Mouse (Mus musculus) midbrain, embryonic 12.5 days (tissue): ENCODE data around the gene Ajm1. TPM values are rescaled to one million over a fixed set of nuclear protein-coding genes. Genes with fewer than 3 reads are reported as not detected.

ENCODE experiments used
- ATAC-seq: fragments of 200-750 bp; cut with Nextera tagmentation; 2 replicates; pipeline ENCODE4 v1.8.0; 2017; ENCODE audit warnings: low read depth, moderate TSS enrichment, moderate library complexity; ENCODE audit not compliant: low FRiP score
- H3K27ac ChIP-seq: fragments of 300-500 bp; sonication (generic); replicated peaks from 2 replicates; pipeline ENCODE4 v1.5.1; 2016; ENCODE audit warnings: mild to moderate bottlenecking
- H3K27me3 ChIP-seq: fragments of 300-500 bp; sonication (generic); 2 replicates; pipeline ENCODE4 v1.6.1; 2016; ENCODE audit warnings: mild to moderate bottlenecking
- H3K36me3 ChIP-seq: fragments of 300-500 bp; sonication (generic); 2 replicates; pipeline ENCODE4 v1.6.1; 2016
- H3K4me1 ChIP-seq: fragments of 300-500 bp; sonication (generic); 2 replicates; pipeline ENCODE4 v1.6.1; 2016
- H3K4me2 ChIP-seq: fragments of 300-500 bp; sonication (generic); replicated peaks from 2 replicates; pipeline ENCODE4 v1.6.1; 2016; ENCODE audit warnings: mild to moderate bottlenecking, moderate library complexity
- H3K4me3 ChIP-seq: fragments of 300-500 bp; sonication (generic); 2 replicates; pipeline ENCODE4 v1.5.1; 2016; ENCODE audit warnings: mild to moderate bottlenecking
- H3K9ac ChIP-seq: fragments of 300-500 bp; sonication (generic); replicated peaks from 2 replicates; pipeline ENCODE4 v1.6.1; 2016; ENCODE audit warnings: mild to moderate bottlenecking, moderate library complexity
- H3K9me3 ChIP-seq: fragments of 300-500 bp; sonication (generic); 2 replicates; pipeline ENCODE4 v1.6.1; 2016; ENCODE audit warnings: mild to moderate bottlenecking
- WGBS: fragments of 180-500 bp; shearing (Covaris S2); methylation state at CpG from one replicate; pipeline ENCODE4 v1.1.7; 2016; 5-methylcytosine and 5-hydroxymethylcytosine counted together
- polyA plus RNA-seq: library from polyadenylated mRNA; unstranded; fragments of >200 nt; fragmentation: Nextera tagmentation; extraction: Ambion mirVana; gene quantifications from 2 replicates; pipeline ENCODE4 v1.2.1, GENCODE M21; 2016

The Ajm1 gene
- polyA plus RNA-seq, 1 experiment from 2014 or later = 1.8 TPM

DNA sequence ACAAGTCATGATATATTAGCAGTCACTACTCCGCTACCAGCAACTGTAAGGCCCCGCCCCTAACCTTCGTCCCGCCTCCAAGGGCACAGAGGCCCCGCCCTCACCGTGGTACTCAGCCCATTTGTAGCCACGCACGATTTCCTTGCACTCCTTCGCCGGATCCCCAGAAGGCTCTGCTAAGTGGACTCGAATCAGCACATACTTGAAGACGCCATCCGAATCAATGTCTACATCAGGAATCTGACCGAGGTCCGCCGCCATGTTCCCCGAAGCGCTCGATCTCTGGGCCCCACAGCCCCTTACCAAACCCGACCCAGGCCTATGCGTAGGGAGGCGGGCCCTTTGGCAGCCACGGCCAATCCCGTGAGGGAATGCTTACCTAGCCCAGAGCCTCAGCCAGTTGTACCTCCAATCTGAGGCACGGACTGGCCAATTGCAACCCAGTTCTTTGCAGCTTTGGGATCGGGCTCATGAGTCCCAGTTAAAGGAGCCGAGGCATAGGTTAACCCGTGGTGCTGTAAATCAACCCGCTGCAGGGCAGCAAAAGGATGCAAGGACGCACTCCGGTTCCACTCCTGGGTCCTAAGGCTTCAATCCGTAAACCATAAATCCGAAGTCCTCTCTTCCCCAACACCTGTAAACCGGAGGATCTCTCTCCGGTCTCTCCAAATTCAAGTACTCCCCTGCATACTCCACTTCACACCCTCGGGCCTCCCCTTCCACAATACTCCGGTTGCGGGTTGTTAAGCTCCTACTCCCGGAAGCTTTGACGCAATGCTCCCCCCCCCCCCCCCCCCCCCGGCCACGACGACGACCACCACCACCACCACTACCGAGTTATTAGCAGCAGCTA, 6.8 kb downstream of the Ajm1 start, which contains the start of the genes Mamdc4 and Phpt1:
Gene Mamdc4 (minus strand): TSS at position 267 of the 853 bp plus-strand sequence.
Gene Phpt1 (minus strand): TSS at position 646 of the 853 bp plus-strand sequence.
- Histone ChIP-seq H3K4me3 (peak within 1 kb of the TSS; percentile 58), H3K9ac (peak within 1 kb of the TSS; percentile 66), H3K4me2 (peak within 1 kb of the TSS; percentile 94), H3K27me3 (peaks cover 42% of the 10 kb centered on the region), H3K36me3 (peaks cover 23% of the 10 kb centered on the region), H3K9me3 (no peaks in the 10 kb centered on the region), H3K27ac (peak within 1 kb of the TSS; percentile 86), H3K4me1 (peaks cover 48% of the 10 kb centered on the region)
- WGBS = under 1% methylated on average over 39 of the region's 45 CpGs
- peak; percentile 98 for ATAC-seq

GRCm38 (mm10) chr2:25574136-25574535, 7.4 kb downstream of the Ajm1 start:
- Histone ChIP-seq H3K4me1 (peaks cover 42% of the 10 kb centered on the region), H3K4me2 (peak overlapping the region; percentile 94), H3K9ac (peak overlapping the region; percentile 63), H3K27ac (peak overlapping the region; percentile 86; the same call in 1 of the 2 replicates), H3K27me3 (peaks cover 36% of the 10 kb centered on the region), H3K4me3 (peak overlapping the region; percentile 58), H3K36me3 (peaks cover 30% of the 10 kb centered on the region), H3K9me3 (no peaks in the 10 kb centered on the region)
- 0 out of 2 replicates have a peak, but pooled peaks have one; percentile 7 for ATAC-seq
- WGBS = 20% methylated on average over 11 of the region's 11 CpGs

DNA sequence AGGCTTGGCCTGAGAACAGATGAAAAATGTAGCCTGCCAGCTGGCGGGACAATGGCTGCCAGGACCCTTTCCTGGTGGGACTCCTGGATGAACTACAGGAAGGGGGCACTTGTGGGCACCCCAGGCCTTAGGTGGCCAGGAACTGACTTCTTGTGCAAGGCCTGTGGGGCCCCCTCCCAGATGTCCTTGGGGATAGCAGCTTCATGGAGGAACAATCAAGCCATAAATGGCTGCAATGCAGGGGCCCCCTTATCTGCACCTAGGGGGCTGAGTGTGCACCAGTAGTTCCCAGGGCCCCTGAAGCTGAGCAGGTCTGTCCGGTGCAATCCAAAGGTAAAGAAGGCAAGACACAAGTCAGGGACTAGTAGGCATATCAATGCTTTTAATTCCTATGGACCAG, 8.5 kb downstream of the Ajm1 start:
- Histone ChIP-seq H3K36me3 (peaks cover 40% of the 10 kb centered on the region), H3K4me1 (peaks cover 36% of the 10 kb centered on the region), H3K4me3 (peak overlapping the region; percentile 58), H3K9me3 (no peaks in the 10 kb centered on the region), H3K27ac (no peak overlapping the region), H3K4me2 (0 out of 2 replicates have a peak overlapping the region, but pooled peaks have one; percentile 94), H3K27me3 (peaks cover 25% of the 10 kb centered on the region), H3K9ac (peak overlapping the region; percentile 15; the same call in 1 of the 2 replicates)
- ATAC-seq = no peak
- 93% methylated on average over 2 of the region's 2 CpGs for WGBS

- H3K27ac ChIP-seq = no peak overlapping the region
- ATAC-seq = no peak
- H3K4me1 ChIP-seq = peaks cover 26% of the 10 kb centered on the region
- H3K27me3 ChIP-seq = peaks cover 7% of the 10 kb centered on the region
- no peak overlapping the region for H3K4me3 ChIP-seq
- H3K9me3 ChIP-seq = no peaks in the 10 kb centered on the region
- peaks cover 53% of the 10 kb centered on the region for H3K36me3 ChIP-seq
- H3K4me2 ChIP-seq = no peak overlapping the region
- no peak overlapping the region for H3K9ac ChIP-seq
- 99% methylated on average over 4 of the region's 4 CpGs for WGBS
Observed at GRCm38 (mm10) chr2:25571221-25571620, 10.3 kb downstream of the Ajm1 start.

DNA sequence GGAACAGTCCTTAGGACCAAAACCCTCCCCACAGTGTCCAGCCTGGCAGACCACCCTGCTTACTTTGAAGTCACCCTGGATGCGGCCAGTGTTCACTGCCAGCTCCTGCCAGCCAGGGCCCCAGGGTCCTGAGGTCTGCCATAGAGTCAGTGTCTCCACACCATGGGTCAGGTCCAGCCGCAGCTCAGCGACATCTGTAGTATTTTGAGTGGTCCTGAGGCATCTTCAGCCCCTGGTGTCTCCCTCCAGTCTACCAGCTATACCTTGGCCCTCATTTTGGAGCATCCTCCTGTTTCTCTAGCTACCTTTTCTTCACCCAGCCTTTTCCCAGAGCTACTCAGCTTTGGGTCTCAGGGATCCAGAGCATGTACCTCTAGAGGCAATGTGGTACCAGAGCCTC, 12.2 kb downstream of the Ajm1 start:
- H3K36me3 ChIP-seq = peaks cover 69% of the 10 kb centered on the region

GRCm38 (mm10) chr2:25568473-25569019, 13.0 kb downstream of the Ajm1 start:
- Histone ChIP-seq H3K36me3 (peaks cover 77% of the 10 kb centered on the region), H3K9ac (no peak overlapping the region), H3K9me3 (no peaks in the 10 kb centered on the region), H3K4me2 (no peak overlapping the region), H3K4me3 (no peak overlapping the region), H3K27ac (no peak overlapping the region), H3K4me1 (peaks cover 8% of the 10 kb centered on the region), H3K27me3 (no peaks in the 10 kb centered on the region)
- 81% methylated on average over 6 of the region's 6 CpGs for WGBS
- ATAC-seq = no peak

More for the DNA sequence above, 12.2 kb downstream of the Ajm1 start:
- Histone ChIP-seq H3K9me3 (no peaks in the 10 kb centered on the region), H3K27ac (no peak overlapping the region), H3K4me1 (peaks cover 15% of the 10 kb centered on the region), H3K4me3 (no peak overlapping the region), H3K9ac (no peak overlapping the region), H3K27me3 (no peaks in the 10 kb centered on the region), H3K4me2 (no peak overlapping the region)
- no peak for ATAC-seq
- 92% methylated on average over 3 of the region's 3 CpGs for WGBS

DNA sequence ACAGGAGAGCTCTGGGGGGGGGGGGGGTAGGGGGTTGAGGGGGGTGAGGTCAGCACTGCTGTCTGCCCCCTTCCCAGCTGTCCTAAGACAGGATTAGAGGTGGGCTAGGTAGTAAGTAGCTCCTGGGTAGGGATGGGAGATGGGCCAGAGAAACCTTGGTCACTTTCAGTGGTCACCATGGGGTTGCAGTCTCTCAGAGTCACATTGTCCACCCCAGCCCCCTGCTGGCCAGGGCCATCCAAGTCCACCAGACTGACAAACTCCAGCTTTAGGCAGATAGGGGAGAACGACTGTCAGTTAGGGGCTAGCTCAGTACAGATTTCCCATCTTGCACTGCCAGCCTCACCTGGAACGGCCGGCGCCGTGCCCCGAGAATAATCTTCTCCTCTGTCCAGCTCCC, 15.0 kb downstream of the Ajm1 start:
- Histone ChIP-seq H3K4me2 (no peak overlapping the region), H3K4me3 (no peak overlapping the region), H3K9me3 (no peaks in the 10 kb centered on the region), H3K9ac (no peak overlapping the region), H3K4me1 (no peaks in the 10 kb centered on the region), H3K36me3 (peaks cover 83% of the 10 kb centered on the region), H3K27me3 (no peaks in the 10 kb centered on the region), H3K27ac (no peak overlapping the region; the same call in 1 of the 2 replicates)
- ATAC-seq = no peak
- WGBS = 92% methylated on average over 6 of the region's 6 CpGs

- peaks cover 85% of the 10 kb centered on the region for H3K36me3 ChIP-seq
- no peaks in the 10 kb centered on the region for H3K9me3 ChIP-seq
- H3K27me3 ChIP-seq = no peaks in the 10 kb centered on the region
- H3K27ac ChIP-seq = no peak overlapping the region
- no peak overlapping the region for H3K4me3 ChIP-seq
- no peak for ATAC-seq
- no peak overlapping the region for H3K4me2 ChIP-seq
- WGBS = 86% methylated on average over 8 of the region's 8 CpGs
- H3K4me1 ChIP-seq = no peaks in the 10 kb centered on the region
- H3K9ac ChIP-seq = no peak overlapping the region
Observed at GRCm38 (mm10) chr2:25565741-25566140, 15.8 kb downstream of the Ajm1 start.

DNA sequence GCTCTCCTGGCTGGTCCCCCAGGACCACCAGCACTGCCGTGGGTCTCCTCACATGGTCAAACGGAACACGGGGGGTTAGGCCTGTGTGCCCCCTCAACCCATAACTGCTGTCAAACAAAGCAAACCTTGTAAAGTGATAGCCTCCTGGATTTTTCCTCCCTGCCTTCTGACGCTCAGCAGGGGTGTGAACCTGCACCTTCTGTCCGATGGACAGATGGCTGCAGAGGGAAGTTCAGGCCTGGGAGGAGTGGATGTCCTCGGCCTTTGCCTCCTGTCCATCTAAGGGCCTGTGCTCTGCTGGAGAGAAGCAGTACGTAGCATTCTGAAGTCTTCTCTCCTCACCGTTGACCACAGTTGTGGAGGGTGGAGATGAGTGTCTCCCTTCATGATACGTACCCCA, 19.6 kb downstream of the Ajm1 start:
- WGBS = 85% methylated on average over 9 of the region's 9 CpGs
- Histone ChIP-seq H3K36me3 (peaks cover 60% of the 10 kb centered on the region), H3K9me3 (no peaks in the 10 kb centered on the region), H3K27me3 (no peaks in the 10 kb centered on the region), H3K4me1 (peaks cover 17% of the 10 kb centered on the region), H3K27ac (no peak overlapping the region), H3K4me3 (no peak overlapping the region), H3K9ac (0 out of 2 replicates have a peak overlapping the region, but pooled peaks have one; percentile 11), H3K4me2 (no peak overlapping the region)
- ATAC-seq = no peak

GRCm38 (mm10) chr2:25560551-25560950, 21.0 kb downstream of the Ajm1 start:
- WGBS = 91% methylated on average over 8 of the region's 8 CpGs
- Histone ChIP-seq H3K27me3 (no peaks in the 10 kb centered on the region), H3K9ac (no peak overlapping the region), H3K27ac (no peak overlapping the region), H3K4me1 (peaks cover 21% of the 10 kb centered on the region), H3K36me3 (peaks cover 53% of the 10 kb centered on the region), H3K9me3 (no peaks in the 10 kb centered on the region), H3K4me2 (no peak overlapping the region), H3K4me3 (no peak overlapping the region)
- no peak for ATAC-seq

GRCm38 (mm10) chr2:25558774-25559173, 22.8 kb downstream of the Ajm1 start:
- peaks cover 21% of the 10 kb centered on the region for H3K4me1 ChIP-seq
- ATAC-seq = no peak
- H3K9me3 ChIP-seq = no peaks in the 10 kb centered on the region
- peak overlapping the region; percentile 98 for H3K4me3 ChIP-seq
- H3K4me2 ChIP-seq = peak overlapping the region; percentile 93
- 78% methylated on average over 6 of the region's 6 CpGs for WGBS
- H3K36me3 ChIP-seq = peaks cover 36% of the 10 kb centered on the region
- no peak overlapping the region for H3K27ac ChIP-seq
- H3K9ac ChIP-seq = peak overlapping the region; percentile 98
- H3K27me3 ChIP-seq = no peaks in the 10 kb centered on the region

DNA sequence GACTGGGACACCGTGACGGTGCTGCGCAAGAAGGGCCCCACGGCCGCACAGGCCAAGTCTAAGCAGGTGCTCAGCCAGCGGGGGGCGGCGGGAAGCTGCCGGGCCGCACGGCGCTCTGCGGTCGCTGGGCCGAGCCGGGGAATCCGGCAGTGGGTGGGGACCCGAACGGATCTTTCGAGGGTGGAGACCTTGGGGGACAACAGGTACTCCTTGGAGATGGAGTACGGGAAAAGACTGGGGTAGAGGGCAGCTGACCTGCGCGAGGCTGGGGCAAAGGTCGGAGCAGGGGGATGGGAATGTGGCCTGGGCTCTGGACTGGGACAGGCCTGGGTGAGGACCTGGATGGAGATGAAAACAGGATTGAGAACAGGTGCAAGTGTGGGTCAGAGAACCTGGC, 23.6 kb downstream of the Ajm1 start:
- H3K9me3 ChIP-seq = no peaks in the 10 kb centered on the region
- H3K36me3 ChIP-seq = peaks cover 28% of the 10 kb centered on the region
- H3K27ac ChIP-seq = peak overlapping the region; percentile 81
- no peaks in the 10 kb centered on the region for H3K27me3 ChIP-seq
- no peak; the same call in 1 of the 2 replicates for ATAC-seq
- peak overlapping the region; percentile 98 for H3K4me3 ChIP-seq
- under 1% methylated on average over 24 of the region's 24 CpGs for WGBS
- H3K4me1 ChIP-seq = peaks cover 21% of the 10 kb centered on the region
- peak overlapping the region; percentile 93 for H3K4me2 ChIP-seq
- H3K9ac ChIP-seq = peak overlapping the region; percentile 98
